ENCODE assay signal across 8 mouse cellular contexts in genomic region chr9:120935634-120935922, GRCm38 (mm10). TPM values are rescaled to one million over a fixed set of nuclear protein-coding genes. Genes with fewer than 3 reads are reported as not detected.
DNase-seq lines count a peak whose midpoint lies in the region; ATAC-seq lines count a peak whose summit lies in the region.
"Had no signal": no experiment of that assay in that cellular context is flagged by ENCODE, and none has a peak within 500 bp of the region (broad histone marks: within the 10 kb centered on the region; RNA-seq: fewer than 3 reads in every experiment).

No protein-coding gene starts in this region.

- intact Hi-C loops in left cerebral cortex, postnatal 10 days (cut with DNase I), result no loop called here

- 38% methylated on average over 4 of the region's 4 CpGs for WGBS in forebrain, embryonic 10.5 days
- 27% methylated on average over 4 of the region's 4 CpGs for WGBS in liver, embryonic 12.5 days (ENCODE audit: insufficient replicate concordance)
- WGBS in stomach, embryonic 15.5 days, result 7% methylated on average over 4 of the region's 4 CpGs

- H3K27ac ChIP-seq in forebrain, embryonic 10.5 days, result no peak overlapping the region
- peak overlapping the region; percentile 92 for H3K27ac ChIP-seq in liver, embryonic 12.5 days
- peak overlapping the region; percentile 92; the same call in 1 of the 2 replicates for H3K27ac ChIP-seq in stomach, embryonic 15.5 days

- no peaks in the 10 kb centered on the region for H3K27me3 ChIP-seq in megakaryocyte, embryonic 14.5 days (replicated peaks)
- H3K27me3 ChIP-seq in forebrain, embryonic 10.5 days (ENCODE audit: poor library complexity, severe bottlenecking), result no peaks in the 10 kb centered on the region
- H3K27me3 ChIP-seq in liver, embryonic 12.5 days (replicated peaks), result no peaks in the 10 kb centered on the region
- H3K27me3 ChIP-seq in stomach, embryonic 15.5 days (replicated peaks), result no peaks in the 10 kb centered on the region

- no peak for DNase-seq in forebrain, embryonic 10.5 days (ENCODE audit: extremely low spot score, low spot score)
- no peak for DNase-seq in left cerebral cortex, postnatal 10 days (ENCODE audit: extremely low spot score in 1 of 2, low spot score in 2 of 2)
- no peak for DNase-seq in adrenal gland, adult 8-10 months
- DNase-seq: cerebellum, postnatal 25 days had no signal

- ATAC-seq in megakaryocyte, adult 5-6 weeks (ENCODE audit: poor library complexity, severe bottlenecking), result no peak
- no peak for ATAC-seq in liver, embryonic 12.5 days
- no peak for ATAC-seq in stomach, embryonic 15.5 days (ENCODE audit: insufficient read depth, low FRiP score, low read depth)

- H3K4me2 ChIP-seq in liver, embryonic 12.5 days, result peak overlapping the region; percentile 82
- H3K4me2 ChIP-seq in stomach, embryonic 15.5 days, result peak overlapping the region; percentile 65

- H3K9ac ChIP-seq in liver, embryonic 12.5 days, result peak overlapping the region; percentile 93
- H3K9ac ChIP-seq in stomach, embryonic 15.5 days, result peak overlapping the region; percentile 17; the same call in 1 of the 2 replicates

- H3K4me3 ChIP-seq in megakaryocyte, embryonic 14.5 days (replicated peaks), result peak overlapping the region; percentile 95
- H3K4me3 ChIP-seq in forebrain, embryonic 10.5 days, result peak overlapping the region; percentile 94
- peak overlapping the region; percentile 92 for H3K4me3 ChIP-seq in liver, embryonic 12.5 days
- peak overlapping the region; percentile 86 for H3K4me3 ChIP-seq in stomach, embryonic 15.5 days (replicated peaks)

- H3K4me1 ChIP-seq in megakaryocyte, embryonic 14.5 days, result peaks cover 58% of the 10 kb centered on the region
- H3K4me1 ChIP-seq in forebrain, embryonic 10.5 days, result peaks cover 71% of the 10 kb centered on the region
- peaks cover 62% of the 10 kb centered on the region for H3K4me1 ChIP-seq in liver, embryonic 12.5 days
- peaks cover 46% of the 10 kb centered on the region for H3K4me1 ChIP-seq in stomach, embryonic 15.5 days

- peaks cover 29% of the 10 kb centered on the region for H3K36me3 ChIP-seq in megakaryocyte, embryonic 14.5 days (replicated peaks; ENCODE audit: low read length)
- peaks cover 38% of the 10 kb centered on the region for H3K36me3 ChIP-seq in forebrain, embryonic 10.5 days (replicated peaks)
- H3K36me3 ChIP-seq in liver, embryonic 12.5 days, result peaks cover 32% of the 10 kb centered on the region
- H3K36me3 ChIP-seq in stomach, embryonic 15.5 days, result no peaks in the 10 kb centered on the region

- H3K9me3 ChIP-seq in megakaryocyte, embryonic 14.5 days, result no peaks in the 10 kb centered on the region
- no peaks in the 10 kb centered on the region for H3K9me3 ChIP-seq in forebrain, embryonic 10.5 days
- no peaks in the 10 kb centered on the region for H3K9me3 ChIP-seq in liver, embryonic 12.5 days (replicated peaks)
- no peaks in the 10 kb centered on the region for H3K9me3 ChIP-seq in stomach, embryonic 15.5 days

RNA-seq across cellular contexts. Expression of gene Ctnnb1, which starts 6.6 kb away (rescaled TPM):
- 13.0 and 20.2 TPM in 2 replicates for polyA plus RNA-seq in megakaryocyte, embryonic 14.5 days (2012; ENCODE audit: insufficient read depth, low replicate concordance)
- 272 and 305 TPM in 2 replicates for total RNA-seq in megakaryocyte, adult 5-6 weeks (2015)
- total RNA-seq in megakaryocyte, adult 5-6 weeks (2017), result 360 and 393 TPM in 2 replicates
- polyA plus RNA-seq in forebrain, embryonic 10.5 days (2016; fragmentation: Nextera tagmentation; extraction: Ambion mirVana), result 647 and 664 TPM in 2 replicates
- polyA plus RNA-seq in liver, embryonic 12.5 days (2016; fragmentation: Nextera tagmentation; extraction: Ambion mirVana), result 158 and 161 TPM in 2 replicates
- 502 and 547 TPM in 2 replicates for polyA plus RNA-seq in stomach, embryonic 15.5 days (2015; fragmentation: Nextera tagmentation; extraction: Ambion mirVana)
- 100 to 1,000 TPM; 681 to 724 TPM for total RNA-seq in left cerebral cortex, postnatal 10 days (2021)
- total RNA-seq in adrenal gland, adult 8-10 months (2022), result 100 to 1,000 TPM; 868 to 952 (median 900) TPM
